Mouse (Mus musculus): ENCODE measurements around the gene Pip4k2a. TPM values are rescaled to one million over a fixed set of nuclear protein-coding genes. Genes with fewer than 3 reads are reported as not detected.

Pip4k2a gene
- total RNA-seq, 2 experiments from 2014 or later, result 3.1 to 4.5 TPM

- TF ChIP-seq CTCF (IDR thresholded peaks at IDR 0.05), result no peak
- H3K27ac ChIP-seq, result no peak overlapping the region
- no peak for DNase-seq
- H3K4me3 ChIP-seq, result no peak overlapping the region
- intact Hi-C loops (cut with DNase I), result no loop called here
Measured at GRCm38 (mm10) chr2:18959008-18959407, 38.9 kb downstream of the Pip4k2a start.

- TF ChIP-seq CTCF (IDR thresholded peaks at IDR 0.05), result no peak
- no peak overlapping the region for H3K27ac ChIP-seq
- no peak overlapping the region for H3K4me3 ChIP-seq
- DNase-seq, result no peak
- intact Hi-C loops (cut with DNase I), result no loop called here
Measured at GRCm38 (mm10) chr2:18958501-18958900, 39.4 kb downstream of the Pip4k2a start.

- TF ChIP-seq CTCF (IDR thresholded peaks at IDR 0.05), result no peak
- intact Hi-C loops (cut with DNase I), result no loop called here
- no peak for DNase-seq
- Histone ChIP-seq H3K27ac (no peak overlapping the region), H3K4me3 (no peak overlapping the region)
Measured at GRCm38 (mm10) chr2:18958044-18958443, 39.9 kb downstream of the Pip4k2a start.

GRCm38 (mm10) chr2:18957459-18957858 is 40.5 kb downstream of the Pip4k2a start:
- TF ChIP-seq CTCF (IDR thresholded peaks at IDR 0.05), result no peak
- intact Hi-C loops (cut with DNase I), result no loop called here
- Histone ChIP-seq H3K27ac (no peak overlapping the region), H3K4me3 (no peak overlapping the region)
- DNase-seq, result no peak

GRCm38 (mm10) chr2:18956945-18957344 is 41.0 kb downstream of the Pip4k2a start:
- no peak for TF ChIP-seq CTCF (IDR thresholded peaks at IDR 0.05)
- H3K27ac ChIP-seq, result no peak overlapping the region
- intact Hi-C loops (cut with DNase I), result no loop called here
- H3K4me3 ChIP-seq, result no peak overlapping the region
- DNase-seq, result no peak

GRCm38 (mm10) chr2:18956424-18956823 is 41.5 kb downstream of the Pip4k2a start:
- H3K4me3 ChIP-seq, result no peak overlapping the region
- no peak for TF ChIP-seq CTCF (IDR thresholded peaks at IDR 0.05)
- intact Hi-C loops (cut with DNase I), result no loop called here
- DNase-seq, result no peak
- no peak overlapping the region for H3K27ac ChIP-seq

- TF ChIP-seq CTCF (IDR thresholded peaks at IDR 0.05), result no peak
- Histone ChIP-seq H3K4me3 (no peak overlapping the region), H3K27ac (no peak overlapping the region)
- intact Hi-C loops (cut with DNase I), result no loop called here
- DNase-seq, result no peak
Measured at GRCm38 (mm10) chr2:18955671-18956070, 42.3 kb downstream of the Pip4k2a start.

GRCm38 (mm10) chr2:18955022-18955421 is 42.9 kb downstream of the Pip4k2a start:
- no peak for DNase-seq
- Histone ChIP-seq H3K27ac (no peak overlapping the region), H3K4me3 (no peak overlapping the region)
- intact Hi-C loops (cut with DNase I), result no loop called here
- no peak for TF ChIP-seq CTCF (IDR thresholded peaks at IDR 0.05)

- TF ChIP-seq CTCF (IDR thresholded peaks at IDR 0.05), result no peak
- Histone ChIP-seq H3K4me3 (no peak overlapping the region), H3K27ac (no peak overlapping the region)
- DNase-seq, result no peak
- intact Hi-C loops (cut with DNase I), result no loop called here
Measured at GRCm38 (mm10) chr2:18954422-18954821, 43.5 kb downstream of the Pip4k2a start.

- TF ChIP-seq CTCF (IDR thresholded peaks at IDR 0.05), result no peak
- Histone ChIP-seq H3K4me3 (no peak overlapping the region), H3K27ac (peak overlapping the region; percentile 25; the same call in 1 of the 2 replicates)
- intact Hi-C loops (cut with DNase I), result no loop called here
- peak; percentile 41 for DNase-seq
Measured at GRCm38 (mm10) chr2:18952102-18952673, 45.7 kb downstream of the Pip4k2a start.

- no peak for TF ChIP-seq CTCF (IDR thresholded peaks at IDR 0.05)
- no peak overlapping the region for H3K27ac ChIP-seq
- intact Hi-C loops (cut with DNase I), result no loop called here
Measured at GRCm38 (mm10) chr2:18950758-18951157, 47.2 kb downstream of the Pip4k2a start.

GRCm38 (mm10) chr2:18948741-18949140 is 49.2 kb downstream of the Pip4k2a start:
- H3K4me3 ChIP-seq, result no peak overlapping the region
- DNase-seq, result no peak
- no peak for TF ChIP-seq CTCF (IDR thresholded peaks at IDR 0.05)
- no peak overlapping the region for H3K27ac ChIP-seq
- intact Hi-C loops (cut with DNase I), result no loop called here

More at GRCm38 (mm10) chr2:18950758-18951157, 47.2 kb downstream of the Pip4k2a start:
- no peak for DNase-seq
- no peak overlapping the region for H3K4me3 ChIP-seq

- DNase-seq, result no peak
- H3K4me3 ChIP-seq, result no peak overlapping the region
- peak overlapping the region; percentile 6; the same call in 1 of the 2 replicates for H3K27ac ChIP-seq
- intact Hi-C loops (cut with DNase I), result no loop called here
- no peak for TF ChIP-seq CTCF (IDR thresholded peaks at IDR 0.05)
Measured at GRCm38 (mm10) chr2:18947669-18948459, 50.1 kb downstream of the Pip4k2a start.

- intact Hi-C loops (cut with DNase I), result no loop called here
- no peak for DNase-seq
- Histone ChIP-seq H3K4me3 (no peak overlapping the region), H3K27ac (no peak overlapping the region)
- no peak for TF ChIP-seq CTCF (IDR thresholded peaks at IDR 0.05)
Measured at GRCm38 (mm10) chr2:18945438-18945837, 52.5 kb downstream of the Pip4k2a start.

All from gastrocnemius, adult 2 months (tissue).